Mouse (Mus musculus): ENCODE data around the gene Tapbp.

GRCm38 (mm10) chr17:33897114-33897794, 18.4 kb upstream of the Tapbp start:
- no peak for TF ChIP-seq POLR2A (IDR thresholded peaks at IDR 0.05; ENCODE audit: insufficient read length, low read depth)
- no peak for TF ChIP-seq E2F4 (IDR thresholded peaks at IDR 0.05; ENCODE audit: insufficient read depth)
- TF ChIP-seq TCF12 (IDR thresholded peaks at IDR 0.05; ENCODE audit: insufficient read depth, poor library complexity, severe bottlenecking), result no peak
